Mouse (Mus musculus) C2C12 (cell line): ENCODE data around the gene Glyatl3.

Experiments
- CTCF ChIP-seq: IDR thresholded peaks from one replicate; pipeline ENCODE4 v1.5.1; 2011; ENCODE audit not compliant: control insufficient read depth, insufficient read depth, insufficient read length
- MYOG ChIP-seq: IDR thresholded peaks from one replicate; pipeline ENCODE4 v1.6.1; 2011; ENCODE audit not compliant: control insufficient read depth, insufficient read length; ENCODE audit errors: extremely low read depth

DNA sequence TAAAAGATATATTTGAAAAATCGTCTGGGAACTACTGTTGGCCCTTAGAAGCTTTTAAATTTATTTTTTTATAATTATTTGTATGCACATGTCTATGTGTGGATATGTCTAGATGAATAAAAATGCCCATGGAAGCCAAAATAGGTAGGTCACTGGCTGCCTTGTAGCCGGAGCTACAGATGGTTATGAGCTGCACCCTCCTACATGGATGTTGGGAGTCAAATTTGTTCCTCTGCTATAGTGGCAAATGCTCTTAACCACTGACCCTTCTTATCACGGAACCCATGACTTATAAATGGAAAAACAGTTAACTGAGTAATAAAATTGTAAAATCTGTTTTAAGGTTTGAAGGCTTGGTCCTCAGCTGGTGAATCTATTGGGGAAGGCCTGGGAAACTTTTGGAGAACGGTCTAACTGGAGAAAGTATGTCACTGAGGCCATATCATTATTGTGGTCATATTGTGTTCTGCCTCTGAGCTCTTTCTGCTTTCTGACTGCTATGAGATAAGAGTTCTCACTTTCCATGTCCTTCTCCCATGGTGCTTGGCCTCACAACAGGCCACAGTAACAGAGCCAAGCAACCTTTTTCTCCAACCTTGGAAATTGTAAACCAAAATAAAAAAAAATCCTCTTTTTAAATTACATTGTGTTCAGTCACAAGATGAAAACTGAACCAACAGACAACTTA lies 26.2 kb downstream of the Glyatl3 start:
- TF ChIP-seq CTCF (no peak), MYOG (no peak)
